Mouse (Mus musculus): Measurements from ENCODE around the gene H1f0.

- no peak for TF ChIP-seq CTCF (IDR thresholded peaks at IDR 0.05; ENCODE audit: control insufficient read depth, insufficient read depth, insufficient read length)
- TF ChIP-seq MYOD1 (IDR thresholded peaks at IDR 0.05; ENCODE audit: control insufficient read depth, insufficient read length, low read depth): no peak
- TF ChIP-seq USF1 (IDR thresholded peaks at IDR 0.05; ENCODE audit: low read depth): no peak
- no peak for TF ChIP-seq FOSL1 (IDR thresholded peaks at IDR 0.05; ENCODE audit: insufficient read depth, low read length, poor library complexity, severe bottlenecking)
- TF ChIP-seq MYOG (IDR thresholded peaks at IDR 0.05; ENCODE audit: control insufficient read depth, extremely low read depth, insufficient read length): no peak
- TF ChIP-seq MAX (IDR thresholded peaks at IDR 0.05): peak; percentile 63
Observed at GRCm38 (mm10) chr15:79074913-79075532, 46.8 kb downstream of the H1f0 start, which contains the start of gene Eif3l.

Data from C2C12 (cell line).